Mouse (Mus musculus) CH12.LX (cell line): ENCODE results near the gene Amz2. TPM values are rescaled to one million over a fixed set of nuclear protein-coding genes. Genes with fewer than 3 reads are reported as not detected.

ENCODE experiments used
- DNase-seq: peaks from one replicate; pipeline ENCODE4 v3.0.0-alpha.2; 2013; ENCODE audit errors: extremely low read depth
- H3K27ac ChIP-seq: 2 replicates; pipeline ENCODE4 v1.5.1; 2012; ENCODE audit warnings: low read depth, mild to moderate bottlenecking, control low read depth, moderate library complexity; ENCODE audit not compliant: insufficient read depth
- H3K27me3 ChIP-seq: replicated peaks from 2 replicates; pipeline ENCODE3; 2012; ENCODE audit warnings: inconsistent platforms
- H3K36me3 ChIP-seq, 2 experiments: replicated peaks in 1 of 2; 2 replicates each; pipeline versions ENCODE3 to v1.6.1; 2012; ENCODE audit warnings: inconsistent platforms in 1 of 2, low read length in 1 of 2, mild to moderate bottlenecking in 1 of 2, mixed read lengths in 1 of 2, moderate library complexity in 1 of 2; ENCODE audit not compliant: control insufficient read depth in 1 of 2, insufficient read depth in 1 of 2
- H3K4me1 ChIP-seq, 2 experiments: 2 replicates each; pipeline ENCODE4 v1.6.1; 2012; ENCODE audit warnings: inconsistent platforms in 1 of 2, moderate library complexity in 1 of 2; ENCODE audit not compliant: insufficient read depth in 2 of 2, control insufficient read depth in 1 of 2
- H3K4me2 ChIP-seq: 2 replicates; pipeline ENCODE4 v1.6.1; 2012; ENCODE audit warnings: low read depth, mild to moderate bottlenecking, control low read depth; ENCODE audit not compliant: poor library complexity, insufficient read depth, severe bottlenecking
- H3K4me3 ChIP-seq, 3 experiments: fragments of 150-350 bp in 1 of 3; sonication (generic) in 1 of 3; replicated peaks in 1 of 3; 2 replicates each; pipeline versions ENCODE3 to v1.5.1; 2011 to 2012; ENCODE audit warnings: low read depth in 2 of 3, low read length in 2 of 3, mild to moderate bottlenecking in 2 of 3, moderate library complexity in 2 of 3, control low read depth in 1 of 3, improper control_type of control experiment in 1 of 3, inconsistent platforms in 1 of 3, mixed read lengths in 1 of 3; ENCODE audit not compliant: poor library complexity in 1 of 3
- H3K79me2 ChIP-seq: replicated peaks from 2 replicates; pipeline ENCODE4 v1.6.1; 2012; ENCODE audit warnings: mild to moderate bottlenecking, moderate library complexity; ENCODE audit not compliant: control insufficient read depth, poor library complexity, insufficient read depth, severe bottlenecking; ENCODE audit errors: extremely low read depth
- H3K9ac ChIP-seq: 2 replicates; pipeline ENCODE4 v1.6.1; 2012; ENCODE audit warnings: low read depth, mild to moderate bottlenecking, control low read depth, moderate library complexity; ENCODE audit not compliant: insufficient read depth
- H3K9me3 ChIP-seq: replicated peaks from 2 replicates; pipeline ENCODE3; 2012; ENCODE audit warnings: low read length, inconsistent platforms, mixed read lengths
- CHD2 ChIP-seq: IDR thresholded peaks from 2 replicates; pipeline ENCODE4 v1.6.1; 2011; ENCODE audit warnings: low read length, improper control_type of control experiment
- CTCF ChIP-seq, 2 experiments: IDR thresholded peaks in 1 of 2; conservative IDR thresholded peaks in 1 of 2; 2 replicates each; pipeline ENCODE4 v1.5.1; 2011 to 2012; ENCODE audit warnings: low read depth in 2 of 2, low read length in 2 of 2, improper control_type of control experiment in 1 of 2, inconsistent platforms in 1 of 2, mild to moderate bottlenecking in 1 of 2, moderate library complexity in 1 of 2
- E2F4 ChIP-seq: IDR thresholded peaks from 2 replicates; pipeline ENCODE4 v1.6.1; 2011; ENCODE audit warnings: low read depth, low read length, improper control_type of control experiment; ENCODE audit not compliant: insufficient replicate concordance
- ELF1 ChIP-seq: IDR thresholded peaks from 2 replicates; pipeline ENCODE4 v1.6.1; 2014; ENCODE audit warnings: low read depth, mild to moderate bottlenecking, inconsistent platforms, low read length, improper control_type of control experiment
- EP300 ChIP-seq: IDR thresholded peaks from 2 replicates; pipeline ENCODE4 v1.6.1; 2011; ENCODE audit warnings: low read length, improper control_type of control experiment
- ETS1 ChIP-seq: conservative IDR thresholded peaks from 2 replicates; pipeline ENCODE4 v1.6.1; 2012; ENCODE audit warnings: low read depth, mild to moderate bottlenecking, inconsistent platforms, low read length, improper control_type of control experiment, moderate library complexity
- HCFC1 ChIP-seq: IDR thresholded peaks from 2 replicates; pipeline ENCODE4 v1.6.1; 2012; ENCODE audit warnings: low read depth, mild to moderate bottlenecking, inconsistent platforms, low read length, improper control_type of control experiment
- JUND ChIP-seq: conservative IDR thresholded peaks from 2 replicates; pipeline ENCODE4 v1.6.1; 2011; ENCODE audit warnings: low read depth, low read length, improper control_type of control experiment
- KAT2A ChIP-seq: IDR thresholded peaks from 2 replicates; pipeline ENCODE4 v1.6.1; 2012; ENCODE audit warnings: low read length, improper control_type of control experiment, inconsistent platforms; ENCODE audit not compliant: insufficient replicate concordance
- MAFK ChIP-seq: IDR thresholded peaks from 2 replicates; pipeline ENCODE4 v1.6.1; 2011; ENCODE audit warnings: low read length, improper control_type of control experiment; ENCODE audit not compliant: insufficient replicate concordance
- MAZ ChIP-seq: IDR thresholded peaks from 2 replicates; pipeline ENCODE4 v1.6.1; 2012; ENCODE audit warnings: low read depth, mild to moderate bottlenecking, inconsistent platforms, low read length, improper control_type of control experiment, moderate library complexity
- MEF2A ChIP-seq: IDR thresholded peaks from 2 replicates; pipeline ENCODE4 v1.6.1; 2014; ENCODE audit warnings: low read depth, mild to moderate bottlenecking, inconsistent platforms, low read length, improper control_type of control experiment, borderline replicate concordance
- PAX5 ChIP-seq: IDR thresholded peaks from 2 replicates; pipeline ENCODE4 v1.6.1; 2012; ENCODE audit warnings: low read length, inconsistent platforms, mixed read lengths
- POLR2A ChIP-seq: IDR thresholded peaks from 2 replicates; pipeline ENCODE4 v1.6.1; 2011; ENCODE audit warnings: low read depth, mild to moderate bottlenecking, improper control_type of control experiment, low read length
- POLR2AphosphoS2 ChIP-seq: IDR thresholded peaks from 2 replicates; pipeline ENCODE4 v1.6.1; 2011; ENCODE audit warnings: low read depth, low read length, improper control_type of control experiment
- RAD21 ChIP-seq: IDR thresholded peaks from 2 replicates; pipeline ENCODE4 v1.6.1; 2011; ENCODE audit warnings: low read depth, mild to moderate bottlenecking, low read length, improper control_type of control experiment, moderate library complexity
- RCOR1 ChIP-seq: conservative IDR thresholded peaks from 2 replicates; pipeline ENCODE4 v1.6.1; 2012; ENCODE audit warnings: low read depth, mild to moderate bottlenecking, inconsistent platforms, low read length, improper control_type of control experiment
- TBP ChIP-seq: conservative IDR thresholded peaks from 2 replicates; pipeline ENCODE4 v1.6.1; 2011; ENCODE audit warnings: low read depth, low read length, improper control_type of control experiment
- UBTF ChIP-seq: IDR thresholded peaks from 2 replicates; pipeline ENCODE4 v1.6.1; 2012; ENCODE audit warnings: low read depth, mild to moderate bottlenecking, inconsistent platforms, low read length, improper control_type of control experiment, moderate library complexity
- ZC3H11A ChIP-seq: IDR thresholded peaks from 2 replicates; pipeline ENCODE4 v1.6.1; 2012; ENCODE audit warnings: low read depth, mild to moderate bottlenecking, inconsistent platforms, low read length, improper control_type of control experiment
- ZKSCAN1 ChIP-seq: IDR thresholded peaks from 2 replicates; pipeline ENCODE4 v1.6.1; 2012; ENCODE audit warnings: low read depth, inconsistent platforms, low read length, improper control_type of control experiment, borderline replicate concordance
- ZNF384 ChIP-seq: IDR thresholded peaks from 2 replicates; pipeline ENCODE4 v1.6.1; 2012; ENCODE audit warnings: low read depth, low read length, improper control_type of control experiment, inconsistent platforms
- dilution Hi-C: fragments of 300-500 bp; cut with MboI; formaldehyde crosslinking; loops from 2 replicates; pipeline ENCODE4 v1.14.3; 2020; ENCODE audit warnings: low sequenced_read_pairs; ENCODE audit not compliant: extremely low pct_unique_long_range_greater_than_20kb, extremely low pct_ligation_motif_present
- in situ Hi-C: fragments of 300-500 bp; cut with MboI; formaldehyde crosslinking; loops from 3 replicates; pipeline ENCODE4 v1.14.3; 2019; ENCODE audit warnings: low sequenced_read_pairs, low pct_ligation_motif_present, low pct_unique_long_range_greater_than_20kb, mixed read lengths
- polyA plus RNA-seq: library from polyadenylated mRNA; unstranded; fragments of >175 nt; gene quantifications from 2 replicates; pipeline ENCODE4 v1.2.1, GENCODE M21; 2012; ENCODE audit warnings: low read depth; ENCODE audit not compliant: insufficient read length
- total RNA-seq, 2 experiments: library from RNA; depleted of rRNA; stranded (reverse); fragments of 300-350 nt in 1 of 2; fragments of >200 nt in 1 of 2; gene quantifications; 2 replicates each; pipeline ENCODE4 v1.2.3; 2012 to 2014

Amz2 gene
- total and polyA plus RNA-seq, 3 experiments, result 22.3 to 23.7 (median 23.3) TPM

- in situ Hi-C loops (no loop called here), dilution Hi-C loops (no loop called here)
- no peak overlapping the region for H3K27ac ChIP-seq
- H3K36me3 ChIP-seq, result no peaks in the 10 kb centered on the region
- H3K4me1 ChIP-seq, result peaks cover 21 to 50% of the 10 kb centered on the region in 2 experiments
- 0 out of 2 replicates have a peak overlapping the region, but pooled peaks have one; percentile 5 for H3K4me2 ChIP-seq
- TF ChIP-seq PAX5 (no peak), POLR2A (no peak), ZKSCAN1 (peak; percentile 77), MAZ (peak; percentile 46; the same call in 1 of the 2 replicates), EP300 (peak; percentile 41; the same call in 1 of the 2 replicates)
- DNase-seq, result peak; percentile 28
- no peaks in the 10 kb centered on the region for H3K9me3 ChIP-seq
- H3K79me2 ChIP-seq, result peaks cover 2% of the 10 kb centered on the region; the same call in 1 of the 2 replicates
- no peak overlapping the region for H3K9ac ChIP-seq
- H3K4me3 ChIP-seq, result no peak overlapping the region
- H3K27me3 ChIP-seq, result no peaks in the 10 kb centered on the region
Measured at GRCm38 (mm10) chr11:109476653-109477052, 50.9 kb downstream of the Amz2 start.

DNA sequence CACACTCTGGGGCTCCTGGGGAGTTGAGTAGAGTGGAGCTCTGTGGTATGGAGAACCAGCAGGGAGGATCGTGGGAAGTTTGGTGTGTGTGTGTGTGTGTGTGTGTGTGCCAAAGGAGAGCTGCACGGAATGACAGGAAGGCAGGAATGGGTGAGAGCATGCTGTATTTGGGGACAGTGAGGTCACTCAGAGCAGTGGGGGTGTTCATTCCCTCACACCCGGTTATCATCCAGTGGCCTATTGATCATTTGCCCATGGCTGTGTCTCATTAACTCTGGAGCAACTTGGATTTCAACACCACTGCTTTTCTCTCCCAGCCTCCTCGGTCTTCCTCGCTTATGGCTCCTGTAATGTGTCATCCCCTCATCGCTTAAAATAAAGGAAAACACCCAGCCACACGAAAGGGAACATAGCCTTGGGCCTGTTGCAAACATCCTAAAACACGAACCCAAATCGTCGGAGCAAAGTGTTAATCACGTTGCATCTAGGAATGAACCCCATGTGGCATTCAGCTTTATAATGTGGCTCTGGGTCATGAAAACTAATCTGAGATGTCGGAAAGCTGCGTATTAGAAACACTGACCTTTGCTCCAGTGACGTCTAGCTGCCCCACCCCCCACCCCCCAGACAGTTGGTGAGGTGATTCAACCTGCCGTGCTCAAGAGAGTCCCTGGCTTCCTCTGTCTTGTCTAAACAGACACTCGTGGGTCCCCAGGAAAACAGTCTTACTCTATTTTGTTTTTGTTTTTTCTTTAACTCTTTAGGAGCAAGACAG, 52.0 kb downstream of the Amz2 start:
- TF ChIP-seq RAD21, result no peak
- TF ChIP-seq TBP, result no peak
- no peak for TF ChIP-seq ZNF384
- no peak for TF ChIP-seq E2F4
- TF ChIP-seq RCOR1, result no peak
- no peak for TF ChIP-seq UBTF
- no peak for TF ChIP-seq ZC3H11A
- no peak for TF ChIP-seq HCFC1
- no peak for TF ChIP-seq ETS1
- TF ChIP-seq JUND, result no peak
- TF ChIP-seq ELF1, result no peak
- TF ChIP-seq MAFK, result no peak
- no peak for TF ChIP-seq ZKSCAN1
- TF ChIP-seq CTCF (conservative IDR thresholded peaks at IDR 0.05 in 1 of 2, IDR thresholded peaks at IDR 0.05 in 1 of 2; ENCODE audit: low read depth in 2 of 2, low read length in 2 of 2), result no peak
- TF ChIP-seq CHD2, result no peak
- TF ChIP-seq PAX5, result no peak
- TF ChIP-seq MEF2A, result no peak
- no peak for TF ChIP-seq POLR2AphosphoS2
- TF ChIP-seq KAT2A, result no peak
- Histone ChIP-seq H3K27ac (no peak overlapping the region), H3K79me2 (no peaks in the 10 kb centered on the region), H3K27me3 (no peaks in the 10 kb centered on the region), H3K4me2 (no peak overlapping the region), H3K36me3 (no peaks in the 10 kb centered on the region), H3K4me1 (peaks cover 21 to 47% of the 10 kb centered on the region in 2 experiments), H3K4me3 (no peak overlapping the region), H3K9ac (no peak overlapping the region), H3K9me3 (no peaks in the 10 kb centered on the region)
- no peak for DNase-seq
- dilution Hi-C loops (no loop called here), in situ Hi-C loops (no loop called here)
